Mouse (Mus musculus): ENCODE measurements around the gene Plpp1.

- no peak for TF ChIP-seq POLR2A (IDR thresholded peaks at IDR 0.05; ENCODE audit: control insufficient read depth, extremely low read depth, insufficient read depth, low read length, poor library complexity)
- no peak for TF ChIP-seq CTCF (IDR thresholded peaks at IDR 0.05; ENCODE audit: borderline replicate concordance, control insufficient read depth, extremely low read depth, insufficient read depth, low read length, poor library complexity)
Measured at GRCm38 (mm10) chr13:112755507-112756010, 45.0 kb upstream of the Plpp1 start.
